Mouse (Mus musculus) G1E (cell line): Measurements from ENCODE around the gene Rbm4.

ENCODE experiments used
- CTCF ChIP-seq: IDR thresholded peaks from 2 replicates; pipeline ENCODE4 v1.5.1; 2012; ENCODE audit warnings: low read depth, low read length, inconsistent platforms, mixed read lengths
- GATA1 ChIP-seq: IDR thresholded peaks from 2 replicates; pipeline ENCODE4 v1.6.1; 2012; ENCODE audit warnings: borderline replicate concordance, low read length, inconsistent platforms, mixed read lengths
- TAL1 ChIP-seq: conservative IDR thresholded peaks from 2 replicates; pipeline ENCODE4 v1.6.1; 2012; ENCODE audit warnings: low read depth, low read length, inconsistent platforms, mixed read lengths

DNA sequence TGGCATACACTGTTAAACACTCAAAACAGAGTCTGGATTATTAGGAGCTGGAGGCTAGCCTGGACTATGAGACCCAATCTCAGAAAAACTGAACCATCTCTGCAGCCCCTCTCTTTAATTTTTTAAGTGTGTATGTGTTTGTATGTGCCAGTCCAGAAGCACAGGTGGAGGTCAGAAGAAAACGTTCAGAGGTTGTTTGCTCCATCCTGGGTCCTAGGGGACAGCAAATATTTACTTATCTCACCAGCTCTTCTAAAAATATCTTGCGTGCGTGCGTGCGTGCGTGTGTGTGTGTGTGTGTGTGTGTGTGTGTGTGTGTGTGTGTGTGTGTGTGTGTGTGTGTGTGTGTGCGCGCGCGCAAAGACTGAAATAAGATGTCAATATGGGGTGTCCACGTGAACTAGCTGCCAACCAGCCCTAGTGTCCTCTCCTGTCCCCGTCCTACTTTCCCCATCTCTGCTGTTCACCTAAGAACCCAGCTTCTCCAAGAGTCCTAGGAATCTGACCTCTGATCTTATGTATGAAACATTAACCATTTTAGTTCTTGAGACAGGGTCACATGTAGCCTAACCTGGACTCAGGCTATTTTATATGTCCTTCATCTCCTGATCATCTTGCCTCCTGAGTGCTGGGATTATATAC is 26.1 kb downstream of the Rbm4 start:
- no peak for TF ChIP-seq CTCF
- TF ChIP-seq TAL1: no peak
- no peak for TF ChIP-seq GATA1
